Mouse (Mus musculus): ENCODE measurements around the gene Chic2. TPM values are rescaled to one million over a fixed set of nuclear protein-coding genes. Genes with fewer than 3 reads are reported as not detected.

Chic2 gene
- polyA plus RNA-seq, 1 experiment from 2014 or later: 29.9 TPM

DNA sequence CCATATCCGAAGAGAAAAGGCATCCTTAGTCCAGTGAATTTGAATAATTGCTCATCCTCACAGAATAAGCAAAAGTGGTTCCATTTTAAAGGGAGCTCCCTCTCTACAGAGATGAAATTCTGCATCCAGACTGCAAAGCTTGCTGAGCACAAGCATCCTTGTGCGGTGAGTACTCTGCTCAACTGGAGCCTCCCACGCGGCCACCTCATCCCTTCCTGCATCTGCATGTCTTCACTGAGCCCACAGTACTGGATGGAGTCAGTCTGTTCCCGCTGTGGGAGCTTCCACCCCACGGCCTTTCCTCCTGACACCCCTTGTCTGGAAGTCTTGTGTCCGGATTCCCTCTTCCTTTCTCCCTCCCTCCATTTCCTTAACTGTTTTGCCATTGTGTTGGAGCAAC, 95.3 kb downstream of the Chic2 start:
- Histone ChIP-seq H3K27ac (no peak overlapping the region), H3K4me3 (ENCODE audit: inconsistent target) (no peak overlapping the region), H3K79me2 (ENCODE audit: inconsistent target) (no peaks in the 10 kb centered on the region), H3K36me3 (ENCODE audit: inconsistent target) (no peaks in the 10 kb centered on the region)
- 98% methylated on average over 7 of the region's 7 CpGs for WGBS (ENCODE audit: missing documents)

DNA sequence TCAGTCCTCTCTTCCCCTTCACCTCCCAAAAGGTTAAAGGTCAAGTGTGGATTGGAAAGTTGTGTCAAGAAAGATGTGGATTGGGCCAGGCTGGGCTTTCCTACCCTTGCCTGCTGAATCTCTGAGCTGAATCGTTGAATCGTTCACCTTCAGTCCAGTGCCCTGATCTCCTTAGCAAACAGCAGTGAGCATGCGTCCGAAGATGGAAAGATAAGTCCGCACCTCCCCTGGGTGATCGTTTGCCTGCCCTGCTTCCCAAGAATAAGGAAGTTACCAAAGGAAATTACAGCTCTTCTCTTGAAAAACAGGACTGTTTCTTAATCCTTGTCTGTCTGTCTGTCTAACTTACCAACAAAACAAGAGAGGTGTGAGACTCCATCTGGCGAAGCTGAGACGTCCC, 96.1 kb downstream of the Chic2 start:
- H3K36me3 ChIP-seq (ENCODE audit: inconsistent target): no peaks in the 10 kb centered on the region
- H3K27ac ChIP-seq: no peak overlapping the region
- no peak overlapping the region for H3K4me3 ChIP-seq (ENCODE audit: inconsistent target)
- H3K79me2 ChIP-seq (ENCODE audit: inconsistent target): no peaks in the 10 kb centered on the region
- 54% methylated on average over 8 of the region's 8 CpGs for WGBS (ENCODE audit: missing documents)

Other genes with a start within 250 kb of the Chic2 start
- gene Gsx2, start 30.8 kb upstream of the Chic2 start, polyA plus RNA-seq (2018): not detected in 3 replicates
- gene Pdgfra, start 107.5 kb upstream of the Chic2 start, polyA plus RNA-seq (2018): 0.14 TPM in 1 of 3 replicates, not detected in the others